Mouse (Mus musculus): ENCODE data around the gene Cd3eap. TPM values are rescaled to one million over a fixed set of nuclear protein-coding genes. Genes with fewer than 3 reads are reported as not detected.
A peak's percentile ranks its signal among the peaks of the same experiment; 100 is the strongest.

Gene Cd3eap
- polyA plus RNA-seq, 1 experiment from 2014 or later, result 28.4 TPM

GRCm38 (mm10) chr7:19382166-19382541 is 22.9 kb upstream of the Cd3eap start:
- peak overlapping the region; percentile 93 for H3K4me3 ChIP-seq (replicated peaks)
- peak overlapping the region; percentile 86 for H3K9ac ChIP-seq (replicated peaks)
- under 1% methylated on average over 27 of the region's 37 CpGs for WGBS
- H3K4me2 ChIP-seq, result peak overlapping the region; percentile 91
- H3K27ac ChIP-seq, result peak overlapping the region; percentile 29; the same call in 1 of the 2 replicates
- no peaks in the 10 kb centered on the region for H3K27me3 ChIP-seq
- peaks cover 14% of the 10 kb centered on the region for H3K4me1 ChIP-seq (replicated peaks)
- H3K36me3 ChIP-seq, result peaks cover 36% of the 10 kb centered on the region
- no peaks in the 10 kb centered on the region for H3K9me3 ChIP-seq
- peak; percentile 41; the same call in 1 of the 2 replicates for ATAC-seq (ENCODE audit: insufficient number of reproducible peaks, insufficient read depth, low FRiP score, low TSS enrichment, low read depth)

DNA sequence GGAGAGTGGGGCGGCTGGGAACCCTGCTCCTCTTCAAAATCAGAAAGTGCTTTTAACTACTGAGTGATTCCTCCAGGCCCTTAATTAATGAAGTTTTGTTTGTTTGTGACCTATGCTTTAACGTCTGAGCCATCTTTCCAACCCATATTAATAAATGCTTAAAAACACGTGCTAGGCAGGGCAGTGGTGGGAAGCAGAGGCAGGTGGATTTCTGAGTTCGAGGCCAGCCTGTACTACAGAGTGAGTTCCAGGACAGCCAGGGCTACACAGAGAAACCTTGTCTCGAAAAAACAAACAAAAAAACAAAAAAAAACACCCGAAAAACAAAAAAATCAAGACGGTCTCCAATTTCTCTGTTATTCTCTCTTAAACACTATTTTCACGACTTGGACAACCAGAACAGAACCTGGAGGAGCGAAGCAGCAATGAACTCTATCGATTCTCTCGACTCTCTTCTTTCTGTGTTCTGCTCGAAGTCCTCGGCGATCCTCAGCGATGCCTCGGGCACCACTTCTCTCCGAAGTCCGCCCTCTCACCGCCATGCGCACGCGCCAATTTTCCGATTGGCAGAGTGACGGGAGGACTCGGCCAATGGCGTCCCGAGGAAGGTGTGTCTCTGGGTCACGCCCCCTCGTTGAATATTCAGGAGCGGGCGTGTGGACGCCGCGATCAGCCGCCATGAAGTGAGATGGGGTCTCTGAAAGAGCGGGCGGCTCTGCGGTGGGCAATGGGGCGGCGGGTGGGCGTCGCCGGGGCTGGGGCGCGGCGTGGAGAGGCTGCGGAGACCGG is 22.3 kb upstream of the Cd3eap start, which contains the start of gene Ercc2:
Gene Ercc2 (plus strand): TSS at position 634 of the 789 bp plus-strand sequence.
- H3K27ac ChIP-seq, result peak within 1 kb of the TSS; percentile 29; the same call in 1 of the 2 replicates
- peak; percentile 96 for ATAC-seq (ENCODE audit: insufficient number of reproducible peaks, insufficient read depth, low FRiP score, low TSS enrichment, low read depth)
- 7% methylated on average over 45 of the region's 48 CpGs for WGBS

DNA sequence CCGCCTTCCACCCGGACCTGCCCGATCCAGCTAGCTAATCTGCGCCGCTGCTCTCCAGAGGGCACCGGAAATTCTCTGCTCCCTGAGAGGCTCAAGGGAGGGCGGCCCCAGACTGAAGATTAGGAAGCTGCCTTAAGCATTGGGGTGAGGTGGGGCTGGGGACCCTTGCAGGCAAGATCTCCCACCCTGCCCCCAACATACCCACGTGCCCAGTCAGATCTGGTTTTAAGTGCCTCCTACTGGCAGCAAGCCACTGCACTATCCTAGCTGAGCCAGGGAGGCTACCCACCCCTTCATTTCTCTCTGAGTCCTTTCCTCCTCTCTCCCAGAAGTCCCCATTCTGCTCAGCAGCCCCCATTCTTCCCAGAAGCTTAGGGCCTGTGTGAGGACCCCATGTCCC is 18.8 kb upstream of the Cd3eap start:
- no peak overlapping the region for H3K4me2 ChIP-seq
- no peaks in the 10 kb centered on the region for H3K27me3 ChIP-seq
- peaks cover 10% of the 10 kb centered on the region for H3K36me3 ChIP-seq
- 62% methylated on average over 8 of the region's 8 CpGs for WGBS
- no peak overlapping the region for H3K27ac ChIP-seq
- no peak for ATAC-seq (ENCODE audit: insufficient number of reproducible peaks, insufficient read depth, low FRiP score, low TSS enrichment, low read depth)
- H3K4me3 ChIP-seq (replicated peaks), result no peak overlapping the region
- H3K4me1 ChIP-seq (replicated peaks), result peaks cover 7% of the 10 kb centered on the region
- no peaks in the 10 kb centered on the region for H3K9me3 ChIP-seq
- no peak overlapping the region for H3K9ac ChIP-seq (replicated peaks)

More for the DNA sequence above, 22.3 kb upstream of the Cd3eap start, which contains the start of gene Ercc2:
- Histone ChIP-seq H3K36me3 (peaks cover 30% of the 10 kb centered on the region), H3K4me1 (replicated peaks) (peaks cover 14% of the 10 kb centered on the region), H3K9me3 (no peaks in the 10 kb centered on the region), H3K27me3 (no peaks in the 10 kb centered on the region), H3K9ac (replicated peaks) (peak within 1 kb of the TSS; percentile 86), H3K4me3 (replicated peaks) (peak within 1 kb of the TSS; percentile 93), H3K4me2 (peak within 1 kb of the TSS; percentile 91)

- no peaks in the 10 kb centered on the region for H3K4me1 ChIP-seq (replicated peaks)
- 84% methylated on average over 4 of the region's 4 CpGs for WGBS
- H3K4me2 ChIP-seq, result no peak overlapping the region
- peaks cover 13% of the 10 kb centered on the region for H3K36me3 ChIP-seq
- no peak for ATAC-seq (ENCODE audit: insufficient number of reproducible peaks, insufficient read depth, low FRiP score, low TSS enrichment, low read depth)
- H3K9ac ChIP-seq (replicated peaks), result no peak overlapping the region
- no peaks in the 10 kb centered on the region for H3K9me3 ChIP-seq
- no peaks in the 10 kb centered on the region for H3K27me3 ChIP-seq
- no peak overlapping the region for H3K27ac ChIP-seq
- no peak overlapping the region for H3K4me3 ChIP-seq (replicated peaks)
Observed at GRCm38 (mm10) chr7:19376019-19376418, 16.7 kb upstream of the Cd3eap start.

DNA sequence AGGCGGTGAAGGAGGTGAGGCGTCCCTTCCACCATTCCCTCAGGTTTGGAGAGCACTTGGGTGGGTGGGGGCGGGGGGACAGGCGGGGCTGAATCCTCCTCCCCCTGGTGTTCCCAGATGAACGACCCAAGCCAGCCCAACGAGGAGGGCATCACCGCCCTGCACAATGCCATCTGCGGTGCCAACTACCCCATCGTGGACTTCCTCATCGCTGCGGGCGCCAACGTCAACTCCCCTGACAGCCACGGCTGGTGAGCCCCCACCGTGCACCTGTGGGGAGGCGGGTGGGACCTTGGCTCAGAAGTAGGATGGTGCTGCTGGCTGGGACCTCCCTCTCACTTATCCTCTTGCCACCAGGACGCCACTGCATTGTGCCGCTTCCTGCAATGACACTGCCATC is 16.1 kb upstream of the Cd3eap start:
- no peaks in the 10 kb centered on the region for H3K27me3 ChIP-seq
- no peak overlapping the region for H3K9ac ChIP-seq (replicated peaks)
- no peak for ATAC-seq (ENCODE audit: insufficient number of reproducible peaks, insufficient read depth, low FRiP score, low TSS enrichment, low read depth)
- H3K9me3 ChIP-seq, result no peaks in the 10 kb centered on the region
- H3K4me1 ChIP-seq (replicated peaks), result no peaks in the 10 kb centered on the region
- H3K4me3 ChIP-seq (replicated peaks), result no peak overlapping the region
- H3K36me3 ChIP-seq, result peaks cover 16% of the 10 kb centered on the region
- 82% methylated on average over 18 of the region's 18 CpGs for WGBS
- H3K4me2 ChIP-seq, result no peak overlapping the region
- H3K27ac ChIP-seq, result no peak overlapping the region

GRCm38 (mm10) chr7:19373367-19373766 is 14.1 kb upstream of the Cd3eap start:
- H3K4me3 ChIP-seq (replicated peaks), result no peak overlapping the region
- peaks cover 17% of the 10 kb centered on the region for H3K27me3 ChIP-seq
- 79% methylated on average over 2 of the region's 2 CpGs for WGBS
- peaks cover 9% of the 10 kb centered on the region; the same call in 1 of the 2 replicates for H3K4me1 ChIP-seq (replicated peaks)
- H3K4me2 ChIP-seq, result no peak overlapping the region
- no peaks in the 10 kb centered on the region for H3K9me3 ChIP-seq
- no peak overlapping the region for H3K9ac ChIP-seq (replicated peaks)
- H3K27ac ChIP-seq, result no peak overlapping the region
- H3K36me3 ChIP-seq, result peaks cover 20% of the 10 kb centered on the region
- ATAC-seq (ENCODE audit: insufficient number of reproducible peaks, insufficient read depth, low FRiP score, low TSS enrichment, low read depth), result no peak

DNA sequence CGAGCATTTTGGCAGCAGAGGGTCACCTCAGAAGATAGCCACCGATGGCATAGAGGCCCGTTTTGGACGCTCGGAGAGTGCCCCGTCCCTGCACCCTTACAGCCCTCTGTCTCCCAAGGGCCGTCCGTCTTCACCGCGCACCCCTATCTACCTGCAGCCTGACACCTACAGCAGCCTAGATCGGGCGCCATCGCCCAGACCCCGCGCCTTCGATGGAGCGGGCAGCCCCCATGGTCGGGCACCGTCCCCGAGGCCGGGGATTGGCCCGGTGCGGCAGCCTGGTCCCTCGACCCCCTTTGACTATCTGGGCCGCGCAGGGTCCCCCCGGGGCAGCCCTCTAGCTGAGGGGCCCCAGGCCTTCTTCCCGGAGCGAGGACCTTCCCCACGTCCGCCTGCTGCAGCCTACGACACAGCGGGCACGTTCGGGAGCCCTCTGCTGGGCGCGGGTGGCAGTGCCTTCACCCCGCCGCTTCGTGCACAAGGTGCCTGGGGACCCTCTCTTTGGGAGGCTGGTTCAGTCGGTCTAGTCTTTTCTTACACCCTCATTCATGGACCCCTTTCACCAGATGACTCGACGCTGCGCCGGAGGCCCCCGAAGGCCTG is 10.6 kb upstream of the Cd3eap start:
- peak; percentile 64 for ATAC-seq (ENCODE audit: insufficient number of reproducible peaks, insufficient read depth, low FRiP score, low TSS enrichment, low read depth)
- no peak overlapping the region for H3K27ac ChIP-seq

DNA sequence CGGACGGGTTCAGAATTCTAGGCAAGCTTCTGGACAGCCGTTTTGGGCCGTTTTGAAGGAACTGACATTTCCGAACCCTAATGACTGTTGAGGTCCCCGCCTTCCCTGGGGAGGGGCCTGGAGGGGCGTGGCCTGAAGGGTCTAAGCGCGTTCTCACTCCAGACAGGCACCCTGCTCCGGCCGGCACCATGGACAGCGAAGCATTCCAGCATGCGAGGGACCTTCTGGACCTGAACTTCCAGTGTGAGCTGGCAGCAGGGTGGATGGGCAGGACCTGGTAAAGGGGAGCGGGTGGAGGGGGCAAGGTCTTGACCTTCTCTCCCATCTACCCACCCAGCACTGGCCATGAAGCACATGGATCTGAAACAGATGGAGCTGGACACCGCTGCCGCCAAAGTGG is 9.1 kb upstream of the Cd3eap start:
- no peak overlapping the region for H3K9ac ChIP-seq (replicated peaks)
- no peak overlapping the region for H3K4me2 ChIP-seq
- no peak overlapping the region for H3K4me3 ChIP-seq (replicated peaks)
- H3K27ac ChIP-seq, result no peak overlapping the region
- peaks cover 10% of the 10 kb centered on the region; the same call in 1 of the 2 replicates for H3K4me1 ChIP-seq (replicated peaks)
- peaks cover 9% of the 10 kb centered on the region; the same call in 1 of the 2 replicates for H3K36me3 ChIP-seq
- 16% methylated on average over 16 of the region's 16 CpGs for WGBS
- peaks cover 18% of the 10 kb centered on the region for H3K27me3 ChIP-seq
- no peak for ATAC-seq (ENCODE audit: insufficient number of reproducible peaks, insufficient read depth, low FRiP score, low TSS enrichment, low read depth)
- H3K9me3 ChIP-seq, result no peaks in the 10 kb centered on the region

More for the DNA sequence above, 10.6 kb upstream of the Cd3eap start:
- peaks cover 10% of the 10 kb centered on the region; the same call in 1 of the 2 replicates for H3K4me1 ChIP-seq (replicated peaks)
- peak overlapping the region; percentile 43 for H3K4me3 ChIP-seq (replicated peaks)
- H3K9me3 ChIP-seq, result no peaks in the 10 kb centered on the region
- peak overlapping the region; percentile 60 for H3K9ac ChIP-seq (replicated peaks)
- 11% methylated on average over 46 of the region's 46 CpGs for WGBS
- peaks cover 18% of the 10 kb centered on the region for H3K27me3 ChIP-seq
- peak overlapping the region; percentile 73 for H3K4me2 ChIP-seq
- peaks cover 9% of the 10 kb centered on the region; the same call in 1 of the 2 replicates for H3K36me3 ChIP-seq

DNA sequence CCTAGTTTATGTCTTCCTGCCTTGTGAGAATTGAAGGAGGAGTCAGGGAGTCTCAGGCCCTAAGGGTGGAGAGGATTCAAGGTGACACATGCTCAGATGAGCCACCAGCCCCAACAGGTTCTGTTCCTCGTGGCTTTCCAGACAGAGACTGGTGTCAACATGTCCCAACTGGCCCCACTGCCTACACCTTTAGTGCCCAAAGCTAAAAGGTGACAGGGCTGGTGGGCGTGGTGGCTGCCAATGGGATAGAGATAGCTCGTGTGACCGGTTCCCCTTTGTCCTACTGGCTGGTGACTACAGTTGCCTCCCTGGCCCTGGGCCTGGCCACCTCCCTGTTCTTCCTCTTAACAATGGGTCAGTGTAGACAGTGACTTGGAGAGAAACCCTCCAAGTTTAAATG is 6.1 kb upstream of the Cd3eap start:
- Histone ChIP-seq H3K27ac (no peak overlapping the region), H3K4me3 (replicated peaks) (no peak overlapping the region), H3K9ac (replicated peaks) (no peak overlapping the region), H3K4me2 (no peak overlapping the region), H3K4me1 (replicated peaks) (peaks cover 22% of the 10 kb centered on the region), H3K9me3 (no peaks in the 10 kb centered on the region), H3K36me3 (peaks cover 4% of the 10 kb centered on the region; the same call in 1 of the 2 replicates), H3K27me3 (peaks cover 34% of the 10 kb centered on the region)
- WGBS, result 79% methylated on average over 4 of the region's 4 CpGs
- no peak for ATAC-seq (ENCODE audit: insufficient number of reproducible peaks, insufficient read depth, low FRiP score, low TSS enrichment, low read depth)

DNA sequence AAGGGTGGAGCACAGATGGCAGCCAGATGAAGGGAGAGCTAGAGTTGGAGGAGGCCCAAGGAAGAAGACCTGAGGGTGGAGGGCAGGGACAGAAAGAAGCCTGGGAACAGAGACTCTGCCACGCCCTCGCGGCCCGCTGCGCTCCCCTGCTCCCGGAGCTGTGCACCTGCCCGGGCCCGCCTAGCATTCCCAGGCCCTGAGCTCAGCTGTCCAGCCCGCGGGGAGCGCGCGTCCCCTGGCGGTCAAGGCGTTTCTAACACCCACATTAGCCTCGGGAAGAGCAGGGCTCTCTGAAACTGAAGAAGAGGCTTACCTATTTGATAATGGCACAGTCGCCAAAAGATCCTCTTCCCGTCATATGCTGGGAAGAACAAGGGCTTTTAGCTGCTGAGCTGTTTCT is 4.6 kb upstream of the Cd3eap start:
- H3K9ac ChIP-seq (replicated peaks), result no peak overlapping the region

GRCm38 (mm10) chr7:19362276-19362675 is 3.0 kb upstream of the Cd3eap start:
- WGBS, result 58% methylated on average over 4 of the region's 4 CpGs
- H3K4me2 ChIP-seq, result peak overlapping the region; percentile 98
- H3K27ac ChIP-seq, result peak overlapping the region; percentile 35; the same call in 1 of the 2 replicates
- H3K36me3 ChIP-seq, result peaks cover 9% of the 10 kb centered on the region
- H3K9me3 ChIP-seq, result no peaks in the 10 kb centered on the region
- no peak for ATAC-seq (ENCODE audit: insufficient number of reproducible peaks, insufficient read depth, low FRiP score, low TSS enrichment, low read depth)
- H3K9ac ChIP-seq (replicated peaks), result no peak overlapping the region
- H3K27me3 ChIP-seq, result peaks cover 16% of the 10 kb centered on the region
- H3K4me3 ChIP-seq (replicated peaks), result peak overlapping the region; percentile 75; the same call in 1 of the 2 replicates
- H3K4me1 ChIP-seq (replicated peaks), result peaks cover 21% of the 10 kb centered on the region

More for the DNA sequence above, 4.6 kb upstream of the Cd3eap start:
- Histone ChIP-seq H3K9me3 (no peaks in the 10 kb centered on the region), H3K27me3 (peaks cover 22% of the 10 kb centered on the region), H3K36me3 (0 out of 2 replicates have a peak, but pooled peaks cover 2% of the 10 kb centered on the region), H3K4me3 (replicated peaks) (no peak overlapping the region), H3K4me2 (no peak overlapping the region), H3K27ac (no peak overlapping the region), H3K4me1 (replicated peaks) (peaks cover 16% of the 10 kb centered on the region)
- ATAC-seq (ENCODE audit: insufficient number of reproducible peaks, insufficient read depth, low FRiP score, low TSS enrichment, low read depth), result no peak
- 2% methylated on average over 18 of the region's 18 CpGs for WGBS

All from limb, embryonic 12.5 days (tissue).